Mouse (Mus musculus) heart, postnatal 0 days (tissue): ENCODE results near the gene Atp6v0c.

ENCODE experiments used
- CTCF ChIP-seq: IDR thresholded peaks from 2 replicates; pipeline ENCODE4 v1.5.1; 2016; ENCODE audit warnings: antibody characterized with exemption, control low read depth, low read depth
- EP300 ChIP-seq: IDR thresholded peaks from 2 replicates; pipeline ENCODE4 v1.6.1; 2016; ENCODE audit warnings: antibody characterized with exemption, low read depth

DNA sequence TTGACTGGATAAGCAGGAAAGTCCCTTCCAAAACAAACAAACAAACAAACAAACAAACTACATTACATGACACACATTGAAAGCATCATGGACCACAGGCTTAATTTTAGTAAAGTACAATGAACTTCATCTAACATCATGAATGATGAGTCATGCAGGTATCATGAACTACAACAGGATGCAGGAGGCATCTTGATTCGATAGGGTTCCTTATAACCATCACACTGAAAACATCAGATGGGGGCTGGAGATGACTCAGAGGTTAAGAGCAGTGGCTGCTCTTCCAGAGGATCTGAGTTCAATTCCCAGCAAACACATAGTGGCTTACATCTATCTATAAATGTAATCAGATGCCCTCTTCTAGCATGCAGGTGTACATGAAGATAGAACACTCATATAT lies 41.9 kb downstream of the Atp6v0c start:
- TF ChIP-seq CTCF (no peak), EP300 (no peak)
